Mouse (Mus musculus) neural tube, embryonic 13.5 days (tissue): ENCODE measurements around the gene Sephs2. TPM values are rescaled to one million over a fixed set of nuclear protein-coding genes. Genes with fewer than 3 reads are reported as not detected.

ENCODE experiments used
- ATAC-seq: fragments of 200-750 bp; cut with Nextera tagmentation; 2 replicates; pipeline ENCODE4 v1.8.0; 2017; ENCODE audit warnings: low read depth, mild to moderate bottlenecking, moderate TSS enrichment, moderate library complexity
- H3K27ac ChIP-seq: fragments of 300-500 bp; sonication (generic); replicated peaks from 2 replicates; pipeline ENCODE4 v1.5.1; 2015; ENCODE audit warnings: moderate library complexity, mild to moderate bottlenecking, inconsistent platforms
- H3K27me3 ChIP-seq: fragments of 300-500 bp; sonication (generic); 2 replicates; pipeline ENCODE4 v1.6.1; 2015; ENCODE audit warnings: mild to moderate bottlenecking, inconsistent platforms
- H3K36me3 ChIP-seq: fragments of 300-500 bp; sonication (generic); 2 replicates; pipeline ENCODE4 v1.6.1; 2015; ENCODE audit warnings: mild to moderate bottlenecking, inconsistent platforms
- H3K4me1 ChIP-seq: fragments of 300-500 bp; sonication (generic); replicated peaks from 2 replicates; pipeline ENCODE4 v1.6.1; 2015; ENCODE audit warnings: inconsistent platforms
- H3K4me2 ChIP-seq: fragments of 300-500 bp; sonication (generic); 2 replicates; pipeline ENCODE4 v1.6.1; 2015; ENCODE audit warnings: inconsistent platforms, mild to moderate bottlenecking, moderate library complexity
- H3K4me3 ChIP-seq: fragments of 300-500 bp; sonication (generic); 2 replicates; pipeline ENCODE4 v1.5.1; 2015; ENCODE audit warnings: mild to moderate bottlenecking, inconsistent platforms
- H3K9ac ChIP-seq: fragments of 300-500 bp; sonication (generic); 2 replicates; pipeline ENCODE4 v1.6.1; 2015; ENCODE audit warnings: moderate library complexity, mild to moderate bottlenecking, inconsistent platforms
- H3K9me3 ChIP-seq: fragments of 300-500 bp; sonication (generic); 2 replicates; pipeline ENCODE4 v1.6.1; 2016; ENCODE audit warnings: inconsistent platforms
- WGBS: fragments of 180-500 bp; shearing (Covaris S2); methylation state at CpG from one replicate; pipeline ENCODE4 v1.1.7; 2015; 5-methylcytosine and 5-hydroxymethylcytosine counted together
- polyA plus RNA-seq: library from polyadenylated mRNA; unstranded; fragments of >200 nt; fragmentation: Nextera tagmentation; extraction: Ambion mirVana; gene quantifications from 2 replicates; pipeline ENCODE4 v1.2.1, GENCODE M21; 2015

The Sephs2 gene
- polyA plus RNA-seq, 1 experiment from 2014 or later: 61.4 TPM

DNA sequence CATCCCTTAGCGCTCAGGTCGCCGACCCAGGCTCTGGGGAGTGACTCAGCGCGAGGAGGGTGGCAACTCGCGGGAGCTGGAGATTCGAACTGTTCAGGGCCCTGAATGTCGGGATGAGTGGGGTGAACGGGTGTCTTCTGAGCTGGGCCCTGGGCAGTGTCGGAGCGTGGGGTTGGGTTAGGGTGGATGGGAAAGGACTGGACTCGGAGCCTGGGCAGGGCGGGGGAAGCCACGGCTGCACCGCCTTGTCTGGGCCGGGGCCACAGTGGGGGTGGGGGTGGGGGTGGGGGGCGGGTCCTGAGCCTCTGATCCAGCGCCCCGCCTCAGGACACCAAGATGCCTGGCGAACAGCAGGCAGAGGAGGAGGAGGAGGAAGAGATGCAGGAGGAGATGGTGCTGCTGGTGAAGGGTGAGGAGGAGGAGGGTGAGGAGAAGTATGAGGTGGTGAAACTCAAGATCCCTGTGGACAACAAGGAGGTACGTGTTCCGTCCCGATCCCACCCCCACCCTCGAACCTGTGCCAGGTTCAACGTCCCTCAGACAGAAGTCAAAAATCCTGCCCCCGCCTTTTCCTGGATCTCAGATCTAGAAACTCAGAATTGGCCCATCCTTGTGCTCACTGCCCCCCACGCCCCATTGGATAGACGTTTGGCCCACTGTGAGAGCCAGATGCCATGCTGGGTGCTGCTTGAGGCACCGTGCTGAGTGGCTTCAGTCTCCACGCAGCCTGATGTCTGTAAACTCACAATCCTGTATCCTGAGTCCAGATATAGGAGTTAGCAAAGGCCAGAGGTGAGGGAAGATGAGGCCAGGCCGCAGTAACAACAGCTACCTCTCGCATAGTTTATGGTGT is 29.0 kb downstream of the Sephs2 start:
- 11% methylated on average over 30 of the region's 33 CpGs for WGBS
- Histone ChIP-seq H3K27me3 (no peaks in the 10 kb centered on the region), H3K27ac (peak overlapping the region; percentile 84), H3K4me3 (peak overlapping the region; percentile 71), H3K4me2 (peak overlapping the region; percentile 70), H3K4me1 (peaks cover 31% of the 10 kb centered on the region), H3K9me3 (no peaks in the 10 kb centered on the region), H3K36me3 (peaks cover 20% of the 10 kb centered on the region; the same call in 1 of the 2 replicates), H3K9ac (peak overlapping the region; percentile 89)
- peak; percentile 79 for ATAC-seq

DNA sequence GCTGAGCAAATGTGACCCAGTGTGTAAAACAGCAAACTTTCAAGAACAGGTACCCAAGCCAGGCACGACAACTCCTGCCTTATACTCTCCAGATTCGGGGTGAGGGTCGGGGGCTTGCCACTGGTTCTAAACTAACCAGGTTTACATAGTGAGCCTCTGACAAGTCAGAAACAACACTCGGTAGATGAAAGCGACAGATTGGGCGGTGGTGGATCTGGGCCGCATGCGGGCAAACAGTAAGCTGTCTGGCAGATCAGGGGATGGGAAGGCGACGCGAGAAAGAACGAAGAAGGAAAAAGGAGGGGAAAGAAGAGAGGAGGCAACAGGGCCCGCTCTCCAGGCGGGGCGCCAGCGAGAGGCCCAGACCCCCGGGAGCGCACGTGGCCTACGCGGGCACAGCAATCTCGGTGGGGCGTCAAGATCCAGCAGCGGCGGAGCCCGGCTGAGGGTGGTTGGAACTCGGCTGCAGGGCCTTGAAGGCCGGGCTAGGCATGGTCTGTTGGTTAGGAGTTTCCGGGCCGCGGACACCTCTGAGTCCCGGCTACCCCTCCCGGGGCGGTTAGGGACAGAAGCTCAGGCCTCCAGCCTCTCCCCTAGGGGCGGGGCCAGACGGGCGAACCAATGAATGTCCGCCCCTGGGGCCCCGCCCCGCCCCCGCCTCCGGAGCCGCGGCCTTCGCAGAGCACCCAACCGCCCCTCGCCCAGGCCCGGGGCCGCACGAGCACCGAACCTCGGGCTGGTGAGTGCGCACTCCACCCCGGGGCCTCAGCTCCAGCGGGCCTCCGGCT is 29.8 kb downstream of the Sephs2 start, which contains the start of gene Zfp771:
Gene Zfp771 (plus strand): TSS at position 405 of the 788 bp plus-strand sequence.
- H3K4me1 ChIP-seq: peaks cover 31% of the 10 kb centered on the region
- no peaks in the 10 kb centered on the region for H3K27me3 ChIP-seq
- peak within 1 kb of the TSS; percentile 84 for H3K27ac ChIP-seq
- H3K36me3 ChIP-seq: peaks cover 16% of the 10 kb centered on the region; the same call in 1 of the 2 replicates
- H3K9ac ChIP-seq: peak within 1 kb of the TSS; percentile 89
- H3K4me2 ChIP-seq: peak within 1 kb of the TSS; percentile 70
- 1% methylated on average over 56 of the region's 56 CpGs for WGBS
- H3K4me3 ChIP-seq: peak within 1 kb of the TSS; percentile 71
- no peaks in the 10 kb centered on the region for H3K9me3 ChIP-seq
- peak; percentile 94 for ATAC-seq

DNA sequence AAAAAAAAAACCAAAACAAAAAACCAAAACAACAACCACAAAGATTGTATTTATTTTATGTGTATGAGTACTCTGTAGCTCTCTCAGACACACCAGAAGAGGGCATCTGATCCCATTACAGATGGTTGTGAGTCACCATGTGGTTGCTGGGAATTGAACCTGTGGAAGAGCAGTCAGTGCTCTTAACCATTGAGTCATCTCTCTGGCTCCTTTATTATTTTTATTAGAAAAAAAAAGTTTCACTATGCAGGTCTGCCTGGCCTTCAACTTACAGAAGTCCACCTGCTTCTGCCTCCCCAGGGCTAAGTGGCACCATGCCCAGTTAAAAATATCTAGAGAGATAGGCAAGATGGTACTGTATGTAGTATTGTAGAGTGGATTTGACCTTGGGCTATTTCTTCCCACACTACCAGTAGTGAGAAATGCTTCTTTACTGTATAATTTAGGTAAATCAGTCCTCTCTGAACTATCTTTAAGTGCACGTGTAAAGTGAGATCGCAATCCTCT is 30.4 kb downstream of the Sephs2 start:
- ATAC-seq: no peak
- no peaks in the 10 kb centered on the region for H3K9me3 ChIP-seq

DNA sequence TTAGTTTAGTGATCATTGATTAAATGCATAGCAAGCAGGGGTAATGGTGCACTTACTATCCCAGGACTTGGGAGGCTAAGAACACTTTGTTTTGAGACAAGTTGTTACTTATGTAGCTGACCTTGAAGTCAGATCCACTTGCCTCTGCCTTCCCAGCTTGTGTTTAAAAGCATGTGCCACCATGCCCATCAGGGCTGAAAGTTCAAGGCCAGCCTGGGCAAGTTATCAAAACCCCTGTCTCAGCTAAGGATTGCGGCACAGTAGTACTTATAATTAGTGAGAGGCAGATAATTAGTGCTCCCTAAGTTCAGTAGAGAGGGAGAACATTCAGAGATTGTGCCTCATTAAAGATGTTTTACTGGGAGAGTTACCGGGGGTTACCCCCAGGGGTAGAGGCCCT is 39.1 kb downstream of the Sephs2 start:
- Histone ChIP-seq H3K36me3 (peaks cover 59% of the 10 kb centered on the region), H3K4me2 (peak overlapping the region; percentile 89), H3K27me3 (no peaks in the 10 kb centered on the region), H3K9me3 (no peaks in the 10 kb centered on the region), H3K4me1 (peaks cover 50% of the 10 kb centered on the region), H3K9ac (peak overlapping the region; percentile 98; the same call in 1 of the 2 replicates), H3K4me3 (peak overlapping the region; percentile 64), H3K27ac (no peak overlapping the region)
- no peak for ATAC-seq
- WGBS: 89% methylated on average over 2 of the region's 2 CpGs

More for the DNA sequence above, 30.4 kb downstream of the Sephs2 start:
- Histone ChIP-seq H3K4me1 (peaks cover 31% of the 10 kb centered on the region), H3K4me2 (peak overlapping the region; percentile 70), H3K36me3 (peaks cover 20% of the 10 kb centered on the region), H3K27ac (peak overlapping the region; percentile 84), H3K27me3 (no peaks in the 10 kb centered on the region), H3K4me3 (peak overlapping the region; percentile 71), H3K9ac (peak overlapping the region; percentile 89; the same call in 1 of the 2 replicates)
- 47% methylated on average over 2 of the region's 2 CpGs for WGBS

DNA sequence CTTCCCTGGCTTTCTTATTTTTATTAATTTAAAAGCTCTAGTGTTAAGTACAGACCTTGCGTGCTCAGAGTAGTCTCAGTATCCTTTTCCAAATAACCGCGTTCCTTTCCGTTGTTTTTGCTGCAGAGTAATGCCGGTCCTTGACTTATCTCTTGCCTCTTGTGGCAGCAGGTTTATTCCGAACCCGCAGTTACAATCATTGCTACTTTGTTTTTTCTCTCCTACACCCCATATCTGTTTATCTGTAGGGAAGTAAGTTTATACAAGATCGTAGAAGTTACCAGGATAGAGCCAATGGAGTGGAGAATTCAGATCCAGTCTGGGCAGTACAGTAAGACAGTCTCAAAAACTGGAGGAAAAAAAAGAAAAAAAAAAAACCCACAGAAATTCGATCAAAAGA is 40.1 kb downstream of the Sephs2 start:
- Histone ChIP-seq H3K27ac (peak overlapping the region; percentile 99), H3K4me2 (peak overlapping the region; percentile 89), H3K4me3 (peak overlapping the region; percentile 64), H3K9me3 (no peaks in the 10 kb centered on the region), H3K9ac (peak overlapping the region; percentile 98), H3K27me3 (no peaks in the 10 kb centered on the region), H3K4me1 (peaks cover 54% of the 10 kb centered on the region), H3K36me3 (peaks cover 55% of the 10 kb centered on the region)
- ATAC-seq: no peak
- WGBS: 3% methylated on average over 9 of the region's 9 CpGs

DNA sequence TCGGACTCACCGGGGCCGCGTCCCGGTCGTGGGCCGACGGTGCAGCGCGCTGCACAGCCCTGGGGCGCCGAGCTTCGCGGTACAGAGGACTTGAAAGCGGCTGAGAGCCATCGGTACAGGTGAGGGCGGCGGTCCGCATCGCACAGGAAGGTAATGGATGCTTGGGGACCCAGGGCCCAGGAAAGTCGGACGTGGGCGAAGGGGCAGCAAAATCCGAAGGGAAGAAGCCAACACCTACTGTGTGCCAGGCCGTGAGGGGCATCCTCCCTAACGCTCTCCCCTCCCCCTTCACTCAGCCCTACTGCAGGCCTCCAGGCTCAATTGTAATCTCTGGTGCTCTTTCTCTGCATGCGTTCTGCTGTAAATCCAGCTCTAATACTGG is 40.5 kb downstream of the Sephs2 start:
- H3K27ac ChIP-seq: peak overlapping the region; percentile 99
- H3K27me3 ChIP-seq: no peaks in the 10 kb centered on the region
- H3K36me3 ChIP-seq: peaks cover 51% of the 10 kb centered on the region
- H3K4me1 ChIP-seq: peaks cover 54% of the 10 kb centered on the region
- ATAC-seq: peak; percentile 48
- peak overlapping the region; percentile 98 for H3K9ac ChIP-seq
- 0% methylated on average over 27 of the region's 27 CpGs for WGBS
- peak overlapping the region; percentile 64 for H3K4me3 ChIP-seq
- H3K9me3 ChIP-seq: no peaks in the 10 kb centered on the region
- peak overlapping the region; percentile 89 for H3K4me2 ChIP-seq

DNA sequence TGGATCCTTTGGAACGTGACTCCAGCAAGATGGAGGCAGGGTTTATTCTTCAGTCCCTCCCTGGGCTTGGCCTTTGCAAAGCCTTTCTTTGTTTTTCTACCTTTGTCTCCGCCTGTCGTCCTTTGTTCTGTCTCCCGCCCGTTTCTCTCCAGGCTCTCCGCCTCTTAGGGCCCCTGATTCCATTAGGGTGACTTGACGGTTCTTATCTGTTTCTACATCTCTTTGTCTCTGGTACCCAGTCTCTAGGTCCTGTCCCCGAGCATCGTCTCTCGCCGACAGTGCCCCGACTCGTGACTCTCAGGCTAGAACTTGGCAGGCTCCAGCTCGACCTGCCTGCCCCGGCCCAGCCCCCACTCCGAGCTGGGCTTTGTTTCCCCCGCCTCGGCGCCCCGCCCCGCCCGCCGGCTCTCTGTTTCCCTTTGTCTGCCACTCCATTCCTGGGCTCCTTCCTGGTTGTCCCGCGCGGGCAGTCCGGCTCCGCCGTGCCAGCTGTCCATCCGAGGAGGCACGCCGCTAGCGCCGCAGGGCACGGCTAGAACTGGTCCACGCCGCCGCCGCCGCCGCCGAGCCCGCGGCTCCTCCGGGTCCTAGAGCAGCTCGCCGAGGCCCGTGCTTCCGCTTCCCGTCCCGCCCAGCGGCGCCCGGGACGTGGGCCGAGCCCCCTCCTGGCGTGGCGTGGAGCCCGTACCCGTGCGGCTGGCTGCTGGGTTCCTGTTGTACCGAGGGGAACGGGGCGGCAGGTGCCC is 41.1 kb downstream of the Sephs2 start, which contains the start of the genes Zfp553 and Sept1:
Gene Zfp553 (plus strand): TSS at position 440 of the 746 bp plus-strand sequence.
Gene Sept1 (minus strand): TSS at position 509 of the 746 bp plus-strand sequence.
- Histone ChIP-seq H3K4me1 (peaks cover 54% of the 10 kb centered on the region), H3K36me3 (peaks cover 46% of the 10 kb centered on the region), H3K9me3 (no peaks in the 10 kb centered on the region), H3K4me3 (peak within 1 kb of the TSS; percentile 64), H3K9ac (peak within 1 kb of the TSS; percentile 98), H3K27me3 (no peaks in the 10 kb centered on the region), H3K4me2 (peak within 1 kb of the TSS; percentile 89), H3K27ac (peak within 1 kb of the TSS; percentile 99)
- peak; percentile 94 for ATAC-seq
- WGBS: under 1% methylated on average over 60 of the region's 64 CpGs

DNA sequence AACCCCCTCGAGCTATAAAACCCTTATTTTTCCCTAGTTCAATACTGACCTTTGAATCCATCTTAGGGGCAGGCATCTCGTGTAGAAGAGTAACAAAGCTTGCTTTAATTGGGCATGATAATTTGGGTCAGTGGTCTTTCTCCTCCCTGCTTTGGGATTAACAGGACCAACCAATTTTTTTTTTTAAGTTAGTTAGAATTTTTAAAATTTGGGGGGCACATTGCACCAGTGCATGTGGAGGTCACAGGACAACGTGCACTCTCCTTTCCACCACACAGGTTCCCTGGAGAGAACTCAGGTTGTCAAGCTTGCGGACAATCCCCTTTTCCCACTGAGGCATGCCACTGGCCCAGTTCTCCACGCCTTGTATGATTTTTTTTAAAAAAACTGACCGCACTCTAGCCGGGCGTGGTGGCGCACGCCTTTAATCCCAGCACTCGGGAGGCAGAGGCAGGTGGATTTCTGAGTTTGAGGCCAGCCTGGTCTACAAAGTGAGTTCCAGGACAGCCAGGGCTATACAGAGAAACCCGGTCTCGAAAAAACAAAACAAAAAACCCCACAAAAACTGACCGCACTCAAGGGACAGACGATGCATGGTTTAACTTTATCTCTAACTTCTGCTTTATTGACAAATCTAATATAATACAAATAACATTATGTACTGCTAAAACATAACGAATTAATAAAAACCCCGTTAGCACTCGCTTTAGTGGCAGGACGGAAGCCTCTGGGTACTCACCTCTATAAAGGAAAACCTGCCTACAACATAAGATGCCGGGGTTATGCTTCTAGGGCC is 41.8 kb downstream of the Sephs2 start:
- H3K9ac ChIP-seq: peak overlapping the region; percentile 98
- H3K4me3 ChIP-seq: peak overlapping the region; percentile 64
- 5% methylated on average over 20 of the region's 20 CpGs for WGBS
- no peak; the same call in 1 of the 2 replicates for ATAC-seq
- H3K4me2 ChIP-seq: peak overlapping the region; percentile 89
- no peaks in the 10 kb centered on the region for H3K9me3 ChIP-seq
- peak overlapping the region; percentile 99 for H3K27ac ChIP-seq
- no peaks in the 10 kb centered on the region for H3K27me3 ChIP-seq
- H3K36me3 ChIP-seq: peaks cover 38% of the 10 kb centered on the region
- peaks cover 50% of the 10 kb centered on the region for H3K4me1 ChIP-seq

DNA sequence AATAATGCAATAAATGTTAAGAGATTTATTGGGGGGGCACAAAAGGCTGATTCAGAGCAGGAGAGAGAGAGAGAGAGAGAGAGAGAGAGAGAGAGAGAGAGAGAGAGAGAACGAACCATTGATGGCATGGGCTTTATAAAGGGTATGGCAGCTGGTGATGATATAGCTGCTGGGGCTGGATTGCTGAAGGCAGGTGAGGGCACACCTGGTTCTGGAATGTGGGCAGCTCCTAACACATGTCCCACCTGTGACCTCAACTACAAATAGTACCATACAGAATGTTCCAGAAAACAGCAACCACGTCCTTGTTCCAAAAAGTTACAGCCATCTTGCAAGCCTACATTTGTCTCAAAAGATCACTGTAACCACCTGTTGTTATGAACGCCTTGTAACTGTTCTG is 42.5 kb downstream of the Sephs2 start:
- H3K4me2 ChIP-seq: peak overlapping the region; percentile 89
- ATAC-seq: no peak
- 54% methylated on average over 3 of the region's 3 CpGs for WGBS
- H3K27me3 ChIP-seq: no peaks in the 10 kb centered on the region
- peak overlapping the region; percentile 98 for H3K9ac ChIP-seq
- peaks cover 45% of the 10 kb centered on the region for H3K4me1 ChIP-seq
- H3K9me3 ChIP-seq: no peaks in the 10 kb centered on the region
- H3K36me3 ChIP-seq: peaks cover 31% of the 10 kb centered on the region
- H3K27ac ChIP-seq: peak overlapping the region; percentile 99; the same call in 1 of the 2 replicates
- H3K4me3 ChIP-seq: peak overlapping the region; percentile 64

DNA sequence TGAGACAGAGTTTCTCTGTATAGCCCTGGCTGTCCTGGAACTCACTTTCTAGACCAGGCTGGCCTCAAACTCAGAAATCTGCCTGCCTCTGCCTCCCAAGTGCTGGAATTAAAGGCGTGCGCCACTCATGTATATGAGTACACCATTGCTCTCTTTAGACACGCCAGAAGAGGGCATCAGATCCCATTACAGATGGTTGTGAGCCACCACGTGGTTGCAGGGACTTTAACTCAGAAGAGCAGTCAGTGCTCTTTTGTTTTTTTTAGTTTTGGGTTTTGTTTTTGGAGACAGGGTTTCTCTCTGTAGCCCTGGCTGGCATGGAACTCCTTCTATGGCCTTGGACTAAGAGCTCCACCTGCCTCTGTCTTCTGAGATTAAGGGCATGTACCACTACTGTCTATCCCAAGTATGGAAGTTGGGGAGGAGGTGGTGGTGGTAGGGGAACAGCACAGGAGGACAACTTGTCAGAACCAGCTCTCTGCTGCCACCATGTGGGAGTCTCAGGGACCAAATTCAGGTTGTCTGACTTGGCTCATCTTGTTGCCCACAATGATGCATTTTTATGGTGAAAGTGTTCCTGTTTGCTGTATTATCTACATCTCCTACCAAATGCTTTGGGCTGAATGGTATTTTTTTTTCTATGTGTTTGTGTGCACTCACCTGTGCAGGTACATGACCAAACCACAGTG is 45.1 kb downstream of the Sephs2 start:
- no peak for ATAC-seq
- Histone ChIP-seq H3K4me1 (peaks cover 30% of the 10 kb centered on the region), H3K36me3 (peaks cover 14% of the 10 kb centered on the region), H3K27ac (no peak overlapping the region), H3K4me3 (no peak overlapping the region), H3K9me3 (no peaks in the 10 kb centered on the region), H3K9ac (no peak overlapping the region), H3K4me2 (no peak overlapping the region), H3K27me3 (no peaks in the 10 kb centered on the region)
- 74% methylated on average over 4 of the region's 4 CpGs for WGBS
